Mouse (Mus musculus): Measurements from ENCODE around the gene Gm29776.

The Gm29776 gene

DNA sequence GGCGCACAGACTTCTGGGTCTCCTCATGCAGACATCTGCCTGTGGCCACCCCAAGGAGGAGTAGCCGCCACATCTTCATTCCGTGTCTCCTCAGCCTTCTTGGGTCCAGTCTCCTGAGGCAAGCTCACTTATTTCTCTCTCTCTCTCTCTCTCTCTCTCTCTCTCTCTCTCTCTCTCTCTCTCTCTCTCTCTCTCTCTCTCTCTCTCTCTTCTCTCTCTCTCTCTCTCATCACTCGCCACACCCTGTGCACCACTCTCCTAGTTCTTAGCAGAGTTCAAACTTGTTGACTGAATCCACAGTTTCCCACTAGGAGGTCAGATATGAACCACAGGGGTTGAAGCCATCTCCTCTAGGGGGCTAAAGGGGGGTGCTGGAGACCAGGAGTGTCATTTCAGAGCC, at the start of gene Gm29776:
Gene Gm29776, minus strand, starts transcription at position 101 of the 400 bp plus-strand sequence.
- no peak for DNase-seq (ENCODE audit: low spot score)

- no peak for DNase-seq (ENCODE audit: low spot score)
Observed at GRCm38 (mm10) chr14:54746038-54746437, 47.4 kb upstream of the Gm29776 start.

- DNase-seq (ENCODE audit: low spot score) = no peak
Observed at GRCm38 (mm10) chr14:54744473-54744872, 45.8 kb upstream of the Gm29776 start.

- DNase-seq (ENCODE audit: low spot score) = no peak
Observed at GRCm38 (mm10) chr14:54742375-54742774, 43.7 kb upstream of the Gm29776 start.

- no peak for DNase-seq (ENCODE audit: low spot score)
Observed at GRCm38 (mm10) chr14:54741721-54742120, 43.1 kb upstream of the Gm29776 start.

- no peak for DNase-seq (ENCODE audit: low spot score)
Observed at GRCm38 (mm10) chr14:54737634-54738033, 39.0 kb upstream of the Gm29776 start.

GRCm38 (mm10) chr14:54736555-54737552, 38.2 kb upstream of the Gm29776 start:
- no peak for DNase-seq (ENCODE audit: low spot score)

DNA sequence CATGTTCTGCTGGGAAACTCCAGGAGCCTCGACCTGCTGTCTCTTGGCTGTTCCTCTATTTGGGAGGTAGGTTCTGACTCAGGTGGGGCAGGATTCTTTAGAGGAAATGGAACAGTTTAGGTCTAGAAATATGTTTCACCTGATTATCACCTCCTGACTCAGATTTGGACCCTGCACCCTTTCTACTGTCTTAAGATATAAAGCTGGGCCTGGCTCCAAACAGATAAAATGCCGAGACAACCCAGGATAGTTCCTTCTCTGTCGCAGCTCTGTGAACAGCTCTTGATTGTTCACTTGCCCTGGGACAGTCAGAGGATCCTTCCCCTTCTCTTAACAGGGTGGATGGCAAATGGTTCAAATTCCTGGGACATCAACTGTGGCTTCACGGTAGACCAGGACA, 36.6 kb upstream of the Gm29776 start:
- no peak for DNase-seq (ENCODE audit: low spot score)

GRCm38 (mm10) chr14:54734004-54734403, 35.4 kb upstream of the Gm29776 start:
- DNase-seq (ENCODE audit: low spot score) = no peak

- no peak for DNase-seq (ENCODE audit: low spot score)
Observed at GRCm38 (mm10) chr14:54732206-54732605, 33.6 kb upstream of the Gm29776 start.

GRCm38 (mm10) chr14:54730305-54730704, 31.7 kb upstream of the Gm29776 start:
- no peak for DNase-seq (ENCODE audit: low spot score)

DNA sequence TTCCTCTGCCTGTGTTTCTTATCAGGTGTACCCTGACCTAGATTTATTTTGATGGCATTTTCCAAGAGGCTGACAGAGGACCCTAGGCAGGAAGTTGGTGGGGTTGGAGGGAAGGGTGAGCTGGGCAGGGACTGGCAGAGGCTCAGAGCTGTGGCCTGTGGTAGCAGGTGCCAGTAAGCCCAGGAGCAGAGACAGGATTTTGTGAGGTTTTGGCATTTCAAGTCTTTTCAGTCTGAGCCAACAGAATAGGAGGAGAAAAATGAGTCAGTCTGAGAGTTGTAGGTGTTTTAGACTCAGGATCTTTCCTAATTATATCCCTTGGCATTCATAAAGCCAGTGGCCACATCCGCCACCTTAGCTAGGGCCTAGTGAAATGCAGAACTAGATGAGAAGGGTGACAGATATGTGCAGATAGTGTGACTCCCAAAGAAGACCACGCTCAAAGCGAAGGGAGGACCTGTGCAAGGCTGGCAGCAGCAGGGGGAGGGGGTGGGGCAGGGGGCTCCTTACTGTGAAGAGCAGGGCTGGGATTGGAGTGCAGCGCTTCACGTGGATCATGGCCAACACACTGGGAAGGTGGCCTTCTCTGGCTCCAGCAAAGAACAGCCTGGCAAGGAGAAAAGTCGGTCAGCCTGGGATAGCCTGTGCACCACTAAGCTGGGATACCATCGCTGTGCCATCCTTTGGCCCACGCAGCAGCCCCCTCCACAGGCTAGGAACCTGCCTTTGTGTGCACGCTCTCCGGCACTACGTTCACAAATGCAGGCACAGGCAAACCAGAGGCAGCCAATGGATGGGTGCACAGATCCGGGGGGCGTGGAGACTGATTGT, 30.4 kb upstream of the Gm29776 start:
- DNase-seq (ENCODE audit: low spot score) = no peak

DNA sequence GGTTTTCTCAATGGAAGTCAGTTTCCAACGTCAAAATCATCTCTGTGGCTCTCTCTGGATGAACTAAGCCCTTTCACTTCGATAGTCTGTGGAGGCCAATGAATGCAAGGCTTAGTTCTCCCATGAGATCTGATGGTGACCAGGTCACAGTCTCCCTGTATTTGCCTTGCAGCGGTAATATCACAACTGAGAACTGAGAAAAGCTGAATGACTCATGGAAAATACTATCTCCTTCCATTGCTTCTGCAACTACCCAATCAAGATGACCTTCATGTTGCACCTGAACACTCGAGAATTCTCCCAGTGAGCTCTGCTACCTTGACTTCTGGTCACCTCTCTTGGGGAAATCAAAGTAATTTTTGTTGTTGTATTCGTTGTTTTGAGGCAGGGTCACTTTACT, 28.9 kb upstream of the Gm29776 start:
- no peak for DNase-seq (ENCODE audit: low spot score)

DNA sequence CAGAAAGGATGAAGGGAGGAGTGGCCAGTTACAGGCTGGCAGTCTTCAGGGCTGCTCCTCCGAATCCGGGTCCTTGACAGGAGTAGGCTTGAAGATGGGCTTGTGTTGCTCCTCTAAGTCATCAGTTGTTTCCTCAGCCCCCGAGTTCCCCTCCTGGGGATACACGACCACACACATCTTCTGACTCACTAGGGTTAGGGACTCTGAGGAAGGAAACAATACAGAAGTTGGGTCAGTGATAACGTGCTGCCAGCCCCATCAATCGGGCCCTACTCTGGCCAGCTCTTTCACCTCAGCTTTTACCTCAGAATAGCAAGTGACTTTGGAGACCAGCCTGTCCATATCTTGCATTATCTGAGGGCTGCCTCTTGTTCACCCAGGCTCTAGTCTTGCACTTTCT, 25.4 kb upstream of the Gm29776 start:
- no peak for DNase-seq (ENCODE audit: low spot score)

DNA sequence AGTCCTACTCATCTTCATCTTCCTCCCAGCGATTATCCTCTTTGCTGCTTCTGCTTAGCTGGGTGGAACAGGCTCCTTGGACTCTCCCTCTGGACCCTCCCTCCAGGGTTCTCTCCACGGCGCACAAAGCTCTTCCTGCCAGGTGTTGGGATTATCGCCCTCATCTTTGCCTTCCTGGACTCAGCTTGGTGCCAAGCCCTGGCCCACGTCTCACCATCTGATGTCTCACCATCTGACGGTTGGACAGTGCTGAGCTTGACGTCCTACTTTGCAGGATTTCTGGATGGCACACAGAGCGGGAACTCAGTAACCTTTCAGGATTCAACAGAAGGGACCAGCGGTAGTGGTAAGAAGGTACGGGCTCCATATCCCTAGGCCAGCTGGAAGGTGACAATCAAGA, 23.1 kb upstream of the Gm29776 start:
- DNase-seq (ENCODE audit: low spot score) = no peak

- no peak for DNase-seq (ENCODE audit: low spot score)
Observed at GRCm38 (mm10) chr14:54720654-54721350, 22.2 kb upstream of the Gm29776 start.

DNA sequence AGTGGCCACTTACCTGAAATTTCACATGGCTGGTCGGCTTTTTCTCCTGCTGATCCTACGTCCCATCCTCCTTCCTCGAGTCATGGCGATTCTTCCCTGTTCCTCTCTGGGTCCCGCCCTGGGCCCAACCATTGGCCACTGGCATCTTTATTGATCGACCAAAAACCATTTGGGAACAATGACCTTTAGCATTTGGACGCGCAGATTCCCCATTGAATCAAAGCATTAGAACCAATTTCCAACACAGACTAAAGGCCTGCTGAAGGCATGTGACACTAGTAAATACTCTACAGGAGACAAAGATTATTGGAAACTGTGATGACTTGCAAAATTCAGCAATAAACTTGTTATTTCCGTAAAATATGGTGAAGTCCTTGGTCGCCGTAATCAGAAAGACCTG, 21.4 kb upstream of the Gm29776 start:
- DNase-seq (ENCODE audit: low spot score) = no peak

- DNase-seq (ENCODE audit: low spot score) = no peak
Observed at GRCm38 (mm10) chr14:54715402-54715801, 16.8 kb upstream of the Gm29776 start.

GRCm38 (mm10) chr14:54714617-54715081, 16.0 kb upstream of the Gm29776 start:
- DNase-seq (ENCODE audit: low spot score) = no peak

DNA sequence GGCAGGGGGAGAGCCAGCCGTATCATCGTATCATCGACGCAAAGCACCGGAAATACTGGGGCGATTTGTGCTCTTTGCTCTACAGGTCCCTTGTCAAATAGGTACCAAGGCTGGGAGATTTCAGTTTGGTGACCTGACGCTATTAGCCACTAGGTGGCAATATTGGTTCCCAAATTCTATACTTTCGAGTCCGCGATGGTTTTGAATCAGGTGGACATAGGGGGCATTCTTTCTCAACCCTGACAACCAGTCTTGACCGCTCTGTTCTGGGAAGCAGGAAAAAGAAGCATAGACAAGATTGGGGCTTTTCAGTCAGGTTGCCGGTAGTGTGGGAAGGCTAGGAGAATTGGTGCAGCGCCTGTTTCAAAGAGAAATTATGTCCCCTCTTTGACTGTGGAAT, 15.5 kb upstream of the Gm29776 start:
- peak; percentile 67 for DNase-seq (ENCODE audit: low spot score)

GRCm38 (mm10) chr14:54712861-54713260, 14.2 kb upstream of the Gm29776 start:
- no peak for DNase-seq (ENCODE audit: low spot score)

- no peak for DNase-seq (ENCODE audit: low spot score)
Observed at GRCm38 (mm10) chr14:54712074-54712473, 13.4 kb upstream of the Gm29776 start, which contains the start of gene Cebpe. Cebpe (minus strand) TSS chr14:54712174.
